Mouse (Mus musculus): ENCODE results near the gene Grm6. TPM values are rescaled to one million over a fixed set of nuclear protein-coding genes. Genes with fewer than 3 reads are reported as not detected.

Grm6 gene
- polyA plus RNA-seq, 1 experiment from 2014 or later: 0.13 TPM

- Histone ChIP-seq H3K4me1 (ENCODE audit: control insufficient read depth, insufficient read depth, low read length) (no peaks in the 10 kb centered on the region), H3K4me2 (ENCODE audit: low read depth, low read length) (no peak overlapping the region), H3K36me3 (ENCODE audit: control insufficient read depth, insufficient read depth, low read length) (no peaks in the 10 kb centered on the region), H3K9me3 (ENCODE audit: control insufficient read depth, low read length) (peaks cover 24% of the 10 kb centered on the region), H3K4me3 (ENCODE audit: low read depth, low read length) (no peak overlapping the region), H3K27me3 (replicated peaks; ENCODE audit: control insufficient read depth, insufficient read depth, low read length) (no peaks in the 10 kb centered on the region), H3K27ac (replicated peaks; ENCODE audit: low read depth, low read length) (no peak overlapping the region), H3K9ac (ENCODE audit: low read depth, low read length) (no peak overlapping the region)
- DNase-seq (ENCODE audit: low spot score) (no peak), ATAC-seq (ENCODE audit: low read depth) (no peak)
- WGBS: 52% methylated on average over 2 of the region's 2 CpGs
Observed at GRCm38 (mm10) chr11:50892441-50892840, 42.0 kb downstream of the Grm6 start.

- no peak for DNase-seq (ENCODE audit: low spot score)
- Histone ChIP-seq H3K4me2 (ENCODE audit: low read depth, low read length) (no peak overlapping the region), H3K27ac (replicated peaks; ENCODE audit: low read depth, low read length) (no peak overlapping the region), H3K36me3 (ENCODE audit: control insufficient read depth, insufficient read depth, low read length) (peaks cover 40% of the 10 kb centered on the region), H3K9ac (ENCODE audit: low read depth, low read length) (no peak overlapping the region), H3K27me3 (replicated peaks; ENCODE audit: control insufficient read depth, insufficient read depth, low read length) (no peaks in the 10 kb centered on the region), H3K9me3 (ENCODE audit: control insufficient read depth, low read length) (peaks cover 72% of the 10 kb centered on the region), H3K4me3 (ENCODE audit: low read depth, low read length) (no peak overlapping the region), H3K4me1 (ENCODE audit: control insufficient read depth, insufficient read depth, low read length) (no peaks in the 10 kb centered on the region)
- ATAC-seq (ENCODE audit: low read depth): no peak
- 85% methylated on average over 1 of the region's 1 CpGs for WGBS
Observed at GRCm38 (mm10) chr11:50897359-50897758, 46.9 kb downstream of the Grm6 start.

DNA sequence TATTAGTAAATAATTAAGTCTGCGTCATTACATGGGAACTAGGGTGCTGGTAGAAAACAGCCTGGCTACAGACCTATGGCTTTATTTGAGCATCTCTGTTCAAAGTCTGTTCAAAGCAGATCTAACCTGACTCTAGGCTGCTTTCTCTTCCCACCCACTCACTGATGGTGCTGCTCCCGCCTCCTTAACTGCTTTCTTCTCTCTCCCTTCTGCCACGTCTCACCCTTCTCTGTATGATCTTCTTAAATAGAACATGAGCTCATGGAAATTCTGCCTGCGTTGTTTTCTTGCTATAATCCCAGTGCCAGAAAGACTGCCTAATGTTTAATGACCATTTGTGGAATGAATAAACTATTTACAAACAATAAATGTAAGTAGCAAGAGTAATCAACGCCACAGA lies 57.7 kb downstream of the Grm6 start:
- no peak for DNase-seq (ENCODE audit: low spot score)
- Histone ChIP-seq H3K27me3 (replicated peaks; ENCODE audit: control insufficient read depth, insufficient read depth, low read length) (no peaks in the 10 kb centered on the region), H3K36me3 (ENCODE audit: control insufficient read depth, insufficient read depth, low read length) (peaks cover 94% of the 10 kb centered on the region), H3K4me1 (ENCODE audit: control insufficient read depth, insufficient read depth, low read length) (no peaks in the 10 kb centered on the region), H3K4me3 (ENCODE audit: low read depth, low read length) (no peak overlapping the region), H3K4me2 (ENCODE audit: low read depth, low read length) (no peak overlapping the region), H3K9me3 (ENCODE audit: control insufficient read depth, low read length) (peaks cover 55% of the 10 kb centered on the region), H3K27ac (replicated peaks; ENCODE audit: low read depth, low read length) (no peak overlapping the region), H3K9ac (ENCODE audit: low read depth, low read length) (no peak overlapping the region)
- 88% methylated on average over 5 of the region's 5 CpGs for WGBS
- no peak for ATAC-seq (ENCODE audit: low read depth)

- Histone ChIP-seq H3K9me3 (ENCODE audit: control insufficient read depth, low read length) (peaks cover 23% of the 10 kb centered on the region), H3K4me2 (ENCODE audit: low read depth, low read length) (no peak overlapping the region), H3K4me1 (ENCODE audit: control insufficient read depth, insufficient read depth, low read length) (no peaks in the 10 kb centered on the region), H3K27ac (replicated peaks; ENCODE audit: low read depth, low read length) (no peak overlapping the region), H3K27me3 (replicated peaks; ENCODE audit: control insufficient read depth, insufficient read depth, low read length) (no peaks in the 10 kb centered on the region), H3K4me3 (ENCODE audit: low read depth, low read length) (no peak overlapping the region), H3K9ac (ENCODE audit: low read depth, low read length) (no peak overlapping the region), H3K36me3 (ENCODE audit: control insufficient read depth, insufficient read depth, low read length) (peaks cover 53% of the 10 kb centered on the region)
- ATAC-seq (ENCODE audit: low read depth) (no peak), DNase-seq (ENCODE audit: low spot score) (no peak)
- 86% methylated on average over 1 of the region's 1 CpGs for WGBS
Observed at GRCm38 (mm10) chr11:50913301-50913700, 62.8 kb downstream of the Grm6 start.

DNA sequence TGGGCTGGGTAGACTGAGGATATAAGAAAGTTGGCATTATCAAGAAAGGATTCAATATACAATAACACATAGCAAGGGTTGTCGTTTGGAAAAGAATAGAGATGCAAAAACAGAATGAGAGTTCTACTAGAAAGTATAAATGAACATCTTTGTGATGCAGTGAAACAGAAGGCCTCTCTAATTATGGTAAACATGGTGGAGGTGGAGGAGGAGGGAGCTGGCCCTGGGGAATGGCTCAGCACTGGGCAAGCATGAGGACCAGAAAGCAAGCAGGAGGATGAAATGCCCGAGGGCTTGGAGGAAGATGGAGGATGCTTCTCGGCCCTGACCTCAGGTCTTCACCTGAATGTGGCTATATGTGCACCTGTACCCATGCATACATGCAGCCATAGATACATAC lies 64.0 kb downstream of the Grm6 start:
- H3K4me2 ChIP-seq (ENCODE audit: low read depth, low read length): no peak overlapping the region
- no peak overlapping the region for H3K9ac ChIP-seq (ENCODE audit: low read depth, low read length)
- no peak overlapping the region for H3K4me3 ChIP-seq (ENCODE audit: low read depth, low read length)
- H3K27ac ChIP-seq (replicated peaks; ENCODE audit: low read depth, low read length): no peak overlapping the region
- H3K9me3 ChIP-seq (ENCODE audit: control insufficient read depth, low read length): peaks cover 23% of the 10 kb centered on the region
- no peak for DNase-seq (ENCODE audit: low spot score)
- peaks cover 42% of the 10 kb centered on the region for H3K36me3 ChIP-seq (ENCODE audit: control insufficient read depth, insufficient read depth, low read length)
- no peak for ATAC-seq (ENCODE audit: low read depth)
- H3K4me1 ChIP-seq (ENCODE audit: control insufficient read depth, insufficient read depth, low read length): no peaks in the 10 kb centered on the region
- no peaks in the 10 kb centered on the region for H3K27me3 ChIP-seq (replicated peaks; ENCODE audit: control insufficient read depth, insufficient read depth, low read length)
- WGBS: 95% methylated on average over 3 of the region's 3 CpGs

Other genes with a start within 250 kb of the Grm6 start
- gene Adamts2, start 248.6 kb upstream of the Grm6 start, polyA plus RNA-seq (2014; fragmentation: Nextera tagmentation; extraction: Ambion mirVana): 24.6 and 25.7 TPM in 2 replicates
- 45.9 and 49.4 TPM in 2 replicates for gene Zfp354c, start 23.0 kb upstream of the Grm6 start, polyA plus RNA-seq (2014; fragmentation: Nextera tagmentation; extraction: Ambion mirVana)
- 0.79 and 0.81 TPM in 2 replicates for gene Zfp879, start 9.1 kb upstream of the Grm6 start, polyA plus RNA-seq (2014; fragmentation: Nextera tagmentation; extraction: Ambion mirVana)
- 6.8 and 8.2 TPM in 2 replicates for gene Zfp454, start 37.0 kb downstream of the Grm6 start, polyA plus RNA-seq (2014; fragmentation: Nextera tagmentation; extraction: Ambion mirVana)
- 10.1 and 10.5 TPM in 2 replicates for gene Zfp2, start 65.5 kb downstream of the Grm6 start, polyA plus RNA-seq (2014; fragmentation: Nextera tagmentation; extraction: Ambion mirVana)
- 1.5 and 1.6 TPM in 2 replicates for gene Zfp354b, start 80.9 kb downstream of the Grm6 start, polyA plus RNA-seq (2014; fragmentation: Nextera tagmentation; extraction: Ambion mirVana)
- gene 4933414I15Rik, start 93.1 kb downstream of the Grm6 start, polyA plus RNA-seq (2014; fragmentation: Nextera tagmentation; extraction: Ambion mirVana): not detected in 2 replicates
- not detected in 2 replicates for gene Prop1, start 103.1 kb downstream of the Grm6 start, polyA plus RNA-seq (2014; fragmentation: Nextera tagmentation; extraction: Ambion mirVana)
- not detected in 2 replicates for gene Olfr1378, start 115.8 kb downstream of the Grm6 start, polyA plus RNA-seq (2014; fragmentation: Nextera tagmentation; extraction: Ambion mirVana)
- gene Olfr1377, start 131.3 kb downstream of the Grm6 start, polyA plus RNA-seq (2014; fragmentation: Nextera tagmentation; extraction: Ambion mirVana): 0.17 TPM in 1 of 2 replicates, not detected in the other
- gene Olfr51, start 152.9 kb downstream of the Grm6 start, polyA plus RNA-seq (2014; fragmentation: Nextera tagmentation; extraction: Ambion mirVana): not detected in 2 replicates
- gene Olfr54, start 163.6 kb downstream of the Grm6 start, polyA plus RNA-seq (2014; fragmentation: Nextera tagmentation; extraction: Ambion mirVana): 0.04 TPM in 1 of 2 replicates, not detected in the other
- gene Olfr1375, start 197.4 kb downstream of the Grm6 start, polyA plus RNA-seq (2014; fragmentation: Nextera tagmentation; extraction: Ambion mirVana): not detected in 2 replicates
- 8.0 and 10.4 TPM in 2 replicates for gene Zfp354a, start 208.6 kb downstream of the Grm6 start, polyA plus RNA-seq (2014; fragmentation: Nextera tagmentation; extraction: Ambion mirVana)

Data from embryonic facial prominence, embryonic 14.5 days (tissue).